Mouse (Mus musculus) G1E (cell line): ENCODE measurements around the gene Gli1.

ENCODE experiments used
- CTCF ChIP-seq: IDR thresholded peaks from 2 replicates; pipeline ENCODE4 v1.5.1; 2012; ENCODE audit warnings: low read depth, low read length, inconsistent platforms, mixed read lengths
- GATA1 ChIP-seq: IDR thresholded peaks from 2 replicates; pipeline ENCODE4 v1.6.1; 2012; ENCODE audit warnings: borderline replicate concordance, low read length, inconsistent platforms, mixed read lengths
- GATA2 ChIP-seq: IDR thresholded peaks from 2 replicates; pipeline ENCODE4 v1.6.1; 2012; ENCODE audit warnings: low read depth, low read length, inconsistent platforms, borderline replicate concordance
- POLR2AphosphoS5 ChIP-seq: IDR thresholded peaks from 2 replicates; pipeline ENCODE4 v1.6.1; 2012; ENCODE audit warnings: low read depth, low read length, inconsistent platforms; ENCODE audit not compliant: insufficient replicate concordance
- TAL1 ChIP-seq: conservative IDR thresholded peaks from 2 replicates; pipeline ENCODE4 v1.6.1; 2012; ENCODE audit warnings: low read depth, low read length, inconsistent platforms, mixed read lengths

DNA sequence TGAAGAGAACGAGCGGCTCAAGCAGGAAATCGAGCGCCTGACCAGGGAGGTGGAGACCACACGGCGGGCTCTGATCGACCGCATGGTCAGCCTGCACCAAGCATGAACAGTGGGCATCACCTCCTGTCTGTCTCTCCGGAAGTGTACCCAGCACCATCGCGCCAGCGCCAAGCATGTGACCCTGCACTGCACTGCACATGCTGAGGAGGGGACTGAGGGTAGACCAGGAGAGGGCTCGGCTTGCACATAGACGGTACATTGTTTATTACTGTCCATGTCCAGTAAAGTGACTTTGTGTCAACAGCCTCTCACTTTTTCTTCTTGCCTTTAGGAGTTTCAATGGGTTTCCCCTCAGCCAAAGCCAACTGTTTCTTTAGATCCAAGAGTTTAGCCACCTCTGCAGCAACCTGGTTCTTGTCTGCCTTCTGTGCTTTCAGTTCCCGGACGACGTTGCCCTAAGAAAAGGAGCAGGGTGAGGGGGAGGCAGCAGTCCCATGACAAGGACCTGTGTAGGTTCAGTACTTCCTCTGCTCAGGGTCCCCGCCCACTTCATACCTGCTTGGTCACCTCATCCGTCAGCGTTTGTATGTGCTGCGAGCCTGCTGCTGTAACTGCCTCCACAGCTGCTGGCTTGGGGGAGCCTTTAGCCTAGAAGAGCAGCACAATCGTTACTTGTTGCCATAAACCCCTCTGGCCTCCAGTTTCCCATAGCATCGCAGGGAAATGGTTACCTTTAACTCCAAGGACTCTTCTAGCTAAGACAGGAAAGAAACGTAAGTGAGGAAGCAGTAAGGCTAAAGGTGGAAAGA, 45.6 kb downstream of the Gli1 start:
- TF ChIP-seq GATA2 (no peak), CTCF (no peak), TAL1 (no peak), GATA1 (no peak), POLR2AphosphoS5 (peak; percentile 12; the same call in 1 of the 2 replicates)
